Mouse (Mus musculus) heart, postnatal 4 days (tissue): ENCODE results near the gene Cyp1b1. TPM values are rescaled to one million over a fixed set of nuclear protein-coding genes. Genes with fewer than 3 reads are reported as not detected.

ENCODE experiments used
- DNase-seq: peaks from one replicate; pipeline ENCODE4 v3.0.0; 2021
- total RNA-seq, 2 experiments: library from RNA; stranded (reverse); gene quantifications; 2 replicates each; pipeline ENCODE4 v1.2.3; 2021

The Cyp1b1 gene
- total RNA-seq, 2 experiments from 2014 or later: 4.4 to 4.7 TPM

- DNase-seq: peak; percentile 54
Observed at GRCm38 (mm10) chr17:79713643-79714367, 1.1 kb downstream of the Cyp1b1 start.

- DNase-seq: peak; percentile 20
Observed at GRCm38 (mm10) chr17:79713276-79713642, 1.6 kb downstream of the Cyp1b1 start.

- DNase-seq: no peak
Observed at GRCm38 (mm10) chr17:79712536-79712935, 2.3 kb downstream of the Cyp1b1 start.

GRCm38 (mm10) chr17:79711944-79712343, 2.9 kb downstream of the Cyp1b1 start:
- DNase-seq: no peak

GRCm38 (mm10) chr17:79710246-79710842, 4.5 kb downstream of the Cyp1b1 start:
- no peak for DNase-seq

- DNase-seq: no peak
Observed at GRCm38 (mm10) chr17:79709718-79710117, 5.1 kb downstream of the Cyp1b1 start.

GRCm38 (mm10) chr17:79708168-79708567, 6.7 kb downstream of the Cyp1b1 start:
- DNase-seq: no peak

GRCm38 (mm10) chr17:79705671-79706455, 9.0 kb downstream of the Cyp1b1 start:
- DNase-seq: no peak

GRCm38 (mm10) chr17:79700871-79701270, 14.0 kb downstream of the Cyp1b1 start:
- no peak for DNase-seq

- peak; percentile 17 for DNase-seq
Observed at GRCm38 (mm10) chr17:79699197-79699596, 15.7 kb downstream of the Cyp1b1 start.

GRCm38 (mm10) chr17:79695541-79695940, 19.3 kb downstream of the Cyp1b1 start:
- DNase-seq: no peak

GRCm38 (mm10) chr17:79695106-79695505, 19.8 kb downstream of the Cyp1b1 start:
- no peak for DNase-seq

GRCm38 (mm10) chr17:79670837-79671236, 44.0 kb downstream of the Cyp1b1 start:
- no peak for DNase-seq

- no peak for DNase-seq
Observed at GRCm38 (mm10) chr17:79664106-79664417, 50.8 kb downstream of the Cyp1b1 start.

- DNase-seq: no peak
Observed at GRCm38 (mm10) chr17:79663393-79664105, 51.3 kb downstream of the Cyp1b1 start.

GRCm38 (mm10) chr17:79661848-79662247, 53.0 kb downstream of the Cyp1b1 start:
- no peak for DNase-seq

- DNase-seq: peak; percentile 79
Observed at GRCm38 (mm10) chr17:79661387-79661786, 53.5 kb downstream of the Cyp1b1 start.

- DNase-seq: no peak
Observed at GRCm38 (mm10) chr17:79658863-79659262, 56.0 kb downstream of the Cyp1b1 start.

- no peak for DNase-seq
Observed at GRCm38 (mm10) chr17:79658452-79658851, 56.4 kb downstream of the Cyp1b1 start.

- DNase-seq: no peak
Observed at GRCm38 (mm10) chr17:79657785-79658184, 57.1 kb downstream of the Cyp1b1 start.

GRCm38 (mm10) chr17:79654187-79654586, 60.7 kb downstream of the Cyp1b1 start:
- no peak for DNase-seq

- no peak for DNase-seq
Observed at GRCm38 (mm10) chr17:79653171-79653570, 61.7 kb downstream of the Cyp1b1 start.
